Mouse (Mus musculus): ENCODE results near the gene Xirp2.

DNA sequence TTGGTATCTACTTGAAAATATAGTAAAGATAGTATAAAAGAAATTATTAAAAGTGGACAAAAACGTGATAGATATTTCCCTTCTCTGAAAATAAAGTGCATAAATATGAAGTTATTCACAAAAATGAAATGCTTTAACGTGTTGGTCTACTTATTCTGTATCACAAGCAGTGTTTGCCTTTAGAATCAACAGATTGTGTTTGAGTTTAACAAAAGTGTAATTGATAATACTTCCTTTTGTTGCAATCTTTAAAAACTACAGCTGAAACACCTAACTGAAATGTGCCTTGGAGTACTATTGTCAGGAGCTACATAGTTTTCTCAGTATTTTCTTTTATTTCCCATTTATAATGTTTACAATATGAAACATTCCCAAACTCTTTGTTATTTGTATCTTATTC lies 12.7 kb upstream of the Xirp2 start, which contains the start of gene Gm26727:
- no peak for TF ChIP-seq CTCF (conservative IDR thresholded peaks at IDR 0.05; ENCODE audit: low read length)
- no peak for TF ChIP-seq NANOG (IDR thresholded peaks at IDR 0.05; ENCODE audit: borderline replicate concordance, low read length)

All from E14TG2a.4 (cell line).